Mouse (Mus musculus) midbrain, embryonic 16.5 days (tissue): ENCODE results near the gene 1700001P01Rik. TPM values are rescaled to one million over a fixed set of nuclear protein-coding genes. Genes with fewer than 3 reads are reported as not detected.

ENCODE experiments used
- microRNA-seq: library from miRNA; unstranded; fragments of <30 nt; microRNA quantifications from one replicate; pipeline ENCODE4, GENCODE M21; 2017
- polyA plus RNA-seq: library from polyadenylated mRNA; unstranded; fragments of >200 nt; fragmentation: Nextera tagmentation; extraction: Ambion mirVana; gene quantifications from 2 replicates; pipeline ENCODE4 v1.2.1, GENCODE M21; 2015

Gene 1700001P01Rik
- polyA plus RNA-seq, 1 experiment from 2014 or later, result 0.74 TPM

Small RNAs within 50 kb of the gene (microRNA-seq; reads per million reads assigned to microRNA genes)
- not detected for gene Mir8102

Other genes starting within 250 kb of the 1700001P01Rik start
- gene Srcin1, start 199.7 kb downstream of the 1700001P01Rik start, polyA plus RNA-seq, result 9.2 and 10.4 TPM in 2 replicates
- gene Epop, start 146.2 kb downstream of the 1700001P01Rik start, polyA plus RNA-seq, result 1.2 and 1.3 TPM in 2 replicates
- 3.3 and 3.5 TPM in 2 replicates for gene Mllt6, start 112.5 kb downstream of the 1700001P01Rik start, polyA plus RNA-seq
- gene Cisd3, start 90.1 kb downstream of the 1700001P01Rik start, polyA plus RNA-seq, result 24.4 and 29.8 TPM in 2 replicates
- 18.2 and 19.1 TPM in 2 replicates for gene Pcgf2, start 75.4 kb downstream of the 1700001P01Rik start, polyA plus RNA-seq
- 387 and 401 TPM in 2 replicates for gene Psmb3, start 72.5 kb downstream of the 1700001P01Rik start, polyA plus RNA-seq
- 5.0 and 5.1 TPM in 2 replicates for gene Pip4k2b, start 31.2 kb downstream of the 1700001P01Rik start, polyA plus RNA-seq
- 15.9 and 17.2 TPM in 2 replicates for gene Cwc25, start 9.4 kb downstream of the 1700001P01Rik start, polyA plus RNA-seq
- gene Rpl23, start 6.5 kb upstream of the 1700001P01Rik start, polyA plus RNA-seq, result 267 and 286 TPM in 2 replicates
- 194 and 202 TPM in 2 replicates for gene Lasp1, start 23.1 kb upstream of the 1700001P01Rik start, polyA plus RNA-seq
- gene B230217C12Rik, start 64.9 kb upstream of the 1700001P01Rik start, polyA plus RNA-seq, result 36.7 and 43.8 TPM in 2 replicates
- 0.56 and 0.78 TPM in 2 replicates for gene Fbxo47, start 108.2 kb upstream of the 1700001P01Rik start, polyA plus RNA-seq
- gene Plxdc1, start 210.5 kb upstream of the 1700001P01Rik start, polyA plus RNA-seq, result 2.7 and 3.1 TPM in 2 replicates
- gene Arl5c, start 220.3 kb upstream of the 1700001P01Rik start, polyA plus RNA-seq, result 6.3 and 8.4 TPM in 2 replicates
- 73.2 and 77.6 TPM in 2 replicates for gene Cacnb1, start 247.1 kb upstream of the 1700001P01Rik start, polyA plus RNA-seq